Mouse (Mus musculus) erythroblast, embryonic 14.5 days (primary cell): ENCODE results near the gene Ccdc39.

Experiments used
- GATA1 ChIP-seq: IDR thresholded peaks from 2 replicates; pipeline ENCODE4 v1.6.1; 2012; ENCODE audit warnings: low read length, inconsistent platforms, mixed read lengths
- TAL1 ChIP-seq: IDR thresholded peaks from 3 replicates; pipeline ENCODE4 v1.6.1; 2012; ENCODE audit warnings: low read length, inconsistent platforms, mixed read lengths

DNA sequence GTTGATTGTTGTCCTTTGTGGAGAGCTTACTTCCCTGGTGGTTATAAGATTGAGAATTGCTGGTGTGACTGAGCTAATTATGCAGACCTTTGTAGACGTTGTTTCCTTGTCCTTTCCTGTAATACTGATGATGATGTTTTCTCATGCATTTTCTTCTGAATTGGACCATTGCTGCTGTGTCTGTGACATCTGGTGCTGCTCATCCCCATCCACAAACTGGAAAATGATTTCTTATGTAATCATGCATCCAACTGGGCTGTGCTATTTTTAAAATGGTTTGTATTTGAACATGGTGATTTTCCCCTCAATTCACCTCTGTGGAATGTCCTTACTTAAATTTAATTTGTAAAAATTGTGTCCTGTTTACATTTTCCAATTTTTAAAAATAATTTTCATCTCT lies 37.0 kb downstream of the Ccdc39 start:
- TF ChIP-seq GATA1 (no peak), TAL1 (no peak)
